Mouse (Mus musculus) lung, postnatal 36 days (tissue): ENCODE results near the gene Ldlrad3.

Source experiments
- DNase-seq: peaks from one replicate; pipeline ENCODE4 v3.0.0; 2022; ENCODE audit warnings: mixed read lengths

Gene Ldlrad3

DNA sequence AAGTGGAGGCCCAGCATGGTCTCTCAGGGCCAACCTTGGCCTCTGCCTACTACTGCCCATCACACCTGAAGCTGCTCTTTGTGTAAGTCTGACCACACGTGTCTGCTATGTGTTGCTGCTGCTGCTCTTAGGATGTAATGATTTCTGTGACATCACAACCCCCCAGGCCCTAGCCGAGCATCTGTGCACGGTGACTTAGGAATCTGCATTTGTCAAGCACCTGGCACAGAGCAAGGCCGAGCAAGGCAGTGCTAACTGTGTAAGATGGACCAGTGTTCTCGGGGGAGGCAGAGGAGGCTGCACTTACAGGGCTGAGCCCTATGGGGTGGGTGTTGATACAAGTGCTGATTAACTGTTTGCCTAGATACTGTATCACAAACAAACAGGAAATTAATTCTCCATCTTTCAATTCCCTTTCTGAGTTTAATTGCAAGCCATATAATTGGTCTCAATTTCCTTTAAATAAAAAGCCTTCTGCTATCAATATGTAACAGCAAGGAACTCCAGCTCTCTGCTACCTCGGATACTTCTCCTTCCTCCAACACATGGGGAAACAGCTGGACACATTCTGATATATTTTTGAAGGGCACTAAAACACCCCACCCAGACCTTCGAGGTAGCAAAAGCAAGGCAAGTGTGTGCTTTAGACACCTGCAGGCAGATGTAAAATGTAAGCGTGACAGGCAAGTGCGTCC, 152.2 kb downstream of the Ldlrad3 start:
- no peak for DNase-seq

- no peak for DNase-seq
Measured at GRCm38 (mm10) chr2:102032713-102033343, 153.4 kb downstream of the Ldlrad3 start.

DNA sequence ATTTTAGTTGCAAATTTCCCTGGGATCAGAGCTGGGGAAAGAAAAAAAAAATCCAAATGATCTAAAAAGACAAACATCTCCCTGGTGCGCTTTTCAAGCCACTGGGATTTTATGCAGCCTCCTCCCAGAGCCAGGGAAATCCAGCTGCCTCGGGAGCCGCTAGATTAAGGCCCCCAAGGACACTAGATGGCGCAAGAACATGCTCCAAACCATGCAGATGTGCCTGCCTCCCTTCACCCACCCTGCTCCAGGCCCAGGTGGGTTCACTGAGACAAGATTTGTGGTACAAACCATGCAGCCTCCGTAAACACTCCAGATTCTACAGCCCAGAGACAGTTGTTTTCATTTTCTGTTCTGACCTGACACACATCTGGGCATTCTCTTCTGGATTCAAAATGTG, 155.5 kb downstream of the Ldlrad3 start:
- DNase-seq, result peak; percentile 77

DNA sequence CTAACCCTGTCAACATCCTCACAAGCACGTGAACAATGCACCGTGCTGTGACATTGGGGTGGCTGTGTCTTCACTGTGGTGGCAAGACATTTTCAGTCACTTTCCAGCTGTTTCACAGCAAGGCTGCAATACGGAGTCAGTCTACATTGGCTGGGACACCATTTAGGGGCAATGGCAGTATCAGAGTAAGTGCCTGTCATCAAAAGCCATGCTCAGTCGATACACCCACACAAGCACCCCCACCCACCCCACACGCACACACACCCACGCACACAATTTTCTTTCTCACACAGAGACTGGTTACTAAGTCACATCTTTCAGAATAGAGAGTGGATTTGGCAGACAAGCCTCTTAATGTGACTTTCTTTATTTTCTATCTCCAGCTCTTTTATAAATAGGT, 156.0 kb downstream of the Ldlrad3 start:
- no peak for DNase-seq

DNA sequence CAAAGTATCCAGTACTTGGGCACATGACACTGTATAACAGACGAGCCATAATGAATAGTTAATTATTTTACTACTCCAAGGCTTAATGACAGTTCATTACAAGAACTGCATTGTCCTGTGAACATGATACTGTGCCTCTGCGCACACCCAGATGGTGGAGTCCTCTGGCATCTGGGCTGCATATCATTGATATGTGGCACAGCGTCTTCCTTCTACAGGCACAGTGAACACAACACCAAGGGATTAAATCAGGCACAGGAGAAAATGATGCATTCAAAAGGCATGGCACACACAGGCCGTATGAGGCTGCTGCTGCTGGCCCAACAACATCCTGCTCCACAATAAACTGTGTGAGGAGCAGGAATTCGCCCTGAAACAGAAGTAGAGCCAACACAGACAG, 156.5 kb downstream of the Ldlrad3 start:
- no peak for DNase-seq

DNA sequence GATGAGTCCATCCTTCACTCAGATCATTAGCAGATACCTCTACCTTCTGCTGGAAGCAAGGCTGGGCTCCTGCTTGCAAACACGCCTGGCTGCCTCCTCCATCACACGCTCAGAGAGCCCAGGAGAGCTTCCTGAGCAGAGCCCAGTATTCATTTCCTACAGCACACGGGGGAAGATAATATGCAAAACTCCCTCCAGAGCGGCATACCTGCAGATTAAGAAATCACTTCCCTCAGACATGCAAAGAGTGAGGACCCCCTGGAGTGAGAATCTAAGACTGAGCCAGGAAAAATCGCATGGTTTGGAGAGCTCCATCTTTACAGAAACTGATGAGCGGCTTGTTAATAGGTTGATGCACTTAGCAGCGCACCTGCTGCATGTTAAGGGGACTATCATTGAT, 158.9 kb downstream of the Ldlrad3 start:
- no peak for DNase-seq

- no peak for DNase-seq
Measured at GRCm38 (mm10) chr2:102026156-102026555, 160.0 kb downstream of the Ldlrad3 start.

DNA sequence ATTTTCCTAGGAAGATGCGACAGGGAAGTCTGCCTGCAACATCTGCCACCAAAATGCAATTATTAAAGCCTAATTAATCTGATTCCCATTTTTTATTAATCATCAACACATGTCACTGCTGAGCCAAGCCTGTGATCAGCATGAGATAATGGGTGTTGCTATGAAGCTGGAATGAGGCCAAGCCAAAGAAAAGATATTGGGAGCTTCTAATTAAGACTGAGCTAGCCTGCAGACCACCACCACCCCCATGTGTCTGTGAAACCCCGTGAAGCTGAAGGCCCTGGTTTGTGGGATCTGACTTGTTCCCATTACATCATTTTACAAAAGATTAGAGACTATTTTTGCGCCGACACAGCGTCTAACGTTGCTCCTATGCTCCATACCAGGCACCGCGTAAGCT, 161.7 kb downstream of the Ldlrad3 start:
- DNase-seq, result no peak

DNA sequence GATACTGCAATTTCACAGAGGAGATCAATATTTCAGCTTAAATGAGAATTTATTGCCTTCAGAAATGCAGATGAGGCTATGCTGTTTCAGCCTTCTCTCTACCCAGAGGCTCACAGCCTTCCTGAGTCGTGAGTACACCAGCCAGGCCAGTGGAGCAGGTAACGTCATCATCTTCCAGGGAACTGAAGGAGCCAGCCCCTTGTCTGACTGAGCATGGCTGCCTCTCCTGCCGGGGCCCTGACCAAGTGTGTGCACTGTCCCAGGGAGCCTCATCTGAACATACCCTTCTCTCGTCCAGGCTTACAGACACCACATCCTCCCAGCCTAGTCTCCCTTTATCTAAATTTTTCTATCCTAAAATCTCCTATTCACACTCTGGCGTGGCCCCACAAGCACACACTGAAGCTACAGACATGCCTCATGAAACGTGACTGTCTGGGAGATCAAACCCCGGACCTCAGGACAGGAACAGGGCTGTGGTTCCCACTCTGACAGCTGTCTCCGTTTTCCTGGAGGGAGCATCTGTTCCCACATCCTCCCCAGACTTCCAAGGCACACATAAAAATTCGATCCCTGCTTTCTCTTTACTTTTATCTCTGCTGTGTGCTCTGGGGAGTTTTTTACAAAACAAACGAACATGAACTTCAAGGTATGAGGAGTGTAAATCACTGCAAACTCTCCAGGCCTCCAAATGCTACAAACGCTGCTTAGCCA, 164.7 kb downstream of the Ldlrad3 start:
- DNase-seq, result peak; percentile 7

GRCm38 (mm10) chr2:102020546-102020945, 165.6 kb downstream of the Ldlrad3 start:
- DNase-seq, result no peak

DNA sequence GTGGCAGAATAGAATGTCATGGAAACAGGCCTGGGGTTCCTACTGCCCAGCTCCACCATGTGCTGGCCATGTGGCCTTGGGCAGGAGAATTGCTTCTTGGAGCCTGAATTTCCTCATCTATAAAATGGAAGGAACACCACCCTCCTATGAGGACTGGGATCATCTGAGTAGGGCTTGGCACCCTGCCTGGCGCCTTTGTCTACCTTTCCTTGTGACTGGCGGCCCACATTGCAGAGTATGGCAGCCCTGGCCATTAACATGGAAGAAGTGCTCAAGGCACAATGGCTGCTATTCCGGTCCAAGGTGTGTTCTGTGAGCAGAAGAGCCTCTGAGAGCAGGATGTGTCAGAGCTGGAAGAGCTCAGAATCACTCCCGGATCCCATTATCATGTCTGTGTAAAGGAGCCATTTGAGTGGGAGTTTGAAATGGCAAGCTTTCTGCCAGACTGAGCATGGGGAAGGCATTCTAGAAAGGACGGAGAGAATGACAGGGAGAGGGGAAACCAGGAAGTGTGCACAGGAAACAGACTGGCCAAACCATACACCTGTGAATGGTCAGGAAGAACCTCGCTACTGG, 171.6 kb downstream of the Ldlrad3 start:
- DNase-seq, result no peak

DNA sequence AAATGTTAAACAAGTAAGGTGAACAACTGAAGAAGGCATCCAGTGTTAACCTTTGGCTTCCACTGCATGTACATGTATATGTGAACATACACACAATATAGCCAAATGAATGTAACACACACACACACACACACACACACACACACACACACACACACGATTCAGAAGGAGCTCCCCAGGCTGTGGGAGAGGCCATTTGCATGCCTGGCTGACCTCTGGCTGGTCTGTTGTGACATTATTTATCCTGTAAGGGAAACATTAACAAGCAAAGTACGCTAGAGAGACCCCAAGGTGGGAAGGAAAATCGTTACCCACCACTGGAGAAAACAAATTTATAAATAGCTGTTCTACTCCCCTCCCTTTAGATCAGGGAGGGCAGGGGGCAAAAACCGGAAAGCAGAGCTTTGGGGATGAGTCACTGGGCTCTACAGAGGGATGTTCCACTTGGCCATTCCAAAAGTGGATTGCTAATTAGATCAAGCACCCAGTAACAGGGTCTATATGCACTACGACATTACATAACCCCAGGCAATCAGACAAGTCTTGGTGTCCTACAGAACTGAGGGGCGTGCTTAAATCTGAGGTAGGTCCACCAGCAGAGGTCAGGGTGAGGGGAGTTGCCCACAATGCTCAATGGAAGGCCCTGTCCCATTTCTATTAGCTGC, 174.7 kb downstream of the Ldlrad3 start:
- no peak for DNase-seq

DNA sequence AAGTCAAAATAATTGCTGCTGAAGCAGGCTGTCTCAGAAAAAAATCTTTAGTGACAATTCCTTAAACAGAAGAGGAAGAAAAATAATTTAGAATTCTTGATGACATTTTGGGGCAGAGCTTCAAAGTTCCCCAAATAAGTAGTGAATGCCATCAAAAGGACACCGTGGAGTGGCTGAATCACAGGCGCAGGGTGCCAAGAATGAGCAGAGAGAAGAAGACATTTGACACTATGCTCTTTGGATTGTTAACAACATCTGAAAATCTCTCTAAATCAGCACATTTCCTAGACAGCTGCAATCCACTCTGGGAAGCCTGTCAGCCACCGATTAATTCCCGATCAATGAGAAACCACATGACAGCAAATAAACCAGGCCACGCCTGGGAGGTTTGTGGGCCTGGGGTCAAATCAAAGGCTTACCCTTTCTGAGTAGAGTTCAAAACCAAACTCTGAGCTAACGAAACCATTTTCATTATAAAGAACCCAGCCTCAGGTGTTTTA, 176.4 kb downstream of the Ldlrad3 start:
- DNase-seq, result peak; percentile 49

DNA sequence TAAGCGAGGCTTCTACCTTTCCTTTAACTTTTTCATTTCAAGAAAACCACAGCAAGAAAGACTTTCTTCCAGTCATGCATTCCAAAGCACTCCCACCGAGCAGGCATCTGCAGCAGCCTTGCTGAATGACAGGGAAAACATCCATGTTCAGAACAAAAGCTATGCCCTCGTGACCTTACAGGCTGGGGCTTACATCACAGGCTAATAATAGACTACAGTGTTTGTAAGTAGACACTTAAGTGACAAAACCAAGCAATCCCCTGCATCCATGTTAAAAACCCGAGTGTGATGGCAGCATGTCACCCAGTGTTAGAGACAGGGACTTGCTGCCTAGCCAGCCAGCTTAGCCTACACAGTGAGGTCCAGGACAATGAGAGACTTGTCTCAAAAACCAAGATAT, 180.0 kb downstream of the Ldlrad3 start:
- DNase-seq, result peak; percentile 59

DNA sequence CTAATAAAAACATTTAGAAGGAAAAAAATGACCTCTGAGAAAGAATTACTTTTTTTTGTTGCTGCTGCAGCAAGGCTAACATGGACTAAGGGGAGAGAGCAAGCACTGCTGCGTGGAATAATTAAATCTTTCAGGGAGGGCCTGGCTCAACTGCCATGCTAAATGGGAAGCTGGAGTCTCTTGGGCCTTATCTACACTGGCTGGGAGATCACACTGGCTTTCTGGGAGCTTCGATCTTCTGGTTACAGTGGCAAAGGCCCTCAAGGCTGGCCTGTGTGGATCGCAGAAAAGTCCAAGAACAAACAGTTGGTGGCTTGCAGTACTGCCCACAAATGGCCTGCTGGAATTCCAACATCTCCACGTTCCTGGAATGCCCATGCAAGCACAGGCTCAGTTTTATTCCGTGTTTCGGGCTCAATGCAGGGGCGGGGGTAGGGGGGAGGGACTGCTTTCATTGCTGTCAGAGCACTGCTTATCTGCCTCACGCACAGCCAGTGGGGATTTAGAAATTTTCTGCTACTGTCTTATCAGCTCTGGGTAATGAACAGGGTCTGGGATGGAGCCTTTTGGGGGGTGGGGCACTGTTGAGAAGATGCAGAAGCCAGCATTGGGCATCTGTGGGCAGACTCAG, 180.7 kb downstream of the Ldlrad3 start:
- no peak for DNase-seq

GRCm38 (mm10) chr2:102003776-102004264, 182.4 kb downstream of the Ldlrad3 start:
- DNase-seq, result no peak

DNA sequence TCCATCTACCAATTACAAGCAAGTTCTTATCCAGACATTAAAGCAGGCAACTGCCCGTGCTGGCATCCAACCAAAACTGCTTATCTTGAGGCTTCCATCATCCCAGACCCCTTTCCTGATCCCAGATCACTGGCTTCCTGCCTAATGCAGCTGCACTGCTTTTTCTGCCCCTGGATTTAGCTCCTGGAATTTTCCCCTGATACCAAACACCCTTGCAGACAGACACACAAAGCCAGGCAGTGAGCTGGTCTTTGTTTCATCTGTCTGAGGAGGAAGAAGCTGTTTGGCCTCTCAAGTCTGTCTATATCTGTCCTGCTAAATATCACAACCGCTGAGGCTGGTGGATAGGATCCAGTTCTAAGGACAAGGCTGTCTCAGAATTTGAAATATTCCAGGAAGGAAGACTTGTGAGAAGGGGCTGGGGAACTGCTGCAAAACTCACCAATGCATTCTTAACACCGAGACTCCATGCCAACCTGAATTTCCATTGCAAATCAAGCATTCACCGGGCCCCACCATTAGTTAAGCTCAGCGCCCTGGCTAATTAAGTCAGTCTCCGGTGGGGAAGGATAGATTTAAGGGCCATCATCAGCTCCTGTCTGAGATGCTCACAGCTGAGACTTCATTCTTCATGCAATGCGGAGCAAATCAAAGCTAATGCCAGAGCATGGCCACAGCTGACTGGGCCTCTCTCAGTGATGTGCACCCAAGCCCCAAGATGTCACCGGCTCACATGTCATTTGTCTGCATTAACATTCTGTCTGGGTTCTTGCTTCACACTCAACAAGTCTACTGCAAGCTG, 183.0 kb downstream of the Ldlrad3 start:
- DNase-seq, result no peak

DNA sequence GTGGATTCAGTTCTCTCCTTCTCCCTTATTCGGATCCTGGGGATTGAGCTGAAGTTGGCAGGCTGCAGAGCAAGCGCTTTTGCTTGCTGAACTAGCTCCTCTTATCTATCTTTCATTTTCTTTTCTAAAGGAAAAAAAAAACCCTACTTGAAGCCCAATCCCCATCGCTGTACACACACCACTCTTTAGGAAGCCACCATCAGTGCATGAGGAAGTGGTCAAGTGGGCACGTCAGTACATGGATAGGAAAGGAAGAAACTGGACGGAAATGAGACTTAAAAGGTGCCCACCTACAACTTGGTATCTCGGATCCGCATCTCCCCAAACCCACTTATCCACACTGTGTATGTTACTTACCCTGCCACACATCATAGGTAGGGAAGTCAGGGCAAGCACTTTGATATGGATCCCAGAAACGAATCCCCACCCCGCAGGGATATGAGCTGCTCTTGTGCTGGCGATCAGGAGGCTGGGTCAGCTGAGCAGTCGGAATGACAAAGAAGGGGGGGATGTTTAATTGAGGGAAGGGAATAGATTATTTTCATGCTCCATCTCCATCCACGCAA, 183.7 kb downstream of the Ldlrad3 start:
- no peak for DNase-seq

DNA sequence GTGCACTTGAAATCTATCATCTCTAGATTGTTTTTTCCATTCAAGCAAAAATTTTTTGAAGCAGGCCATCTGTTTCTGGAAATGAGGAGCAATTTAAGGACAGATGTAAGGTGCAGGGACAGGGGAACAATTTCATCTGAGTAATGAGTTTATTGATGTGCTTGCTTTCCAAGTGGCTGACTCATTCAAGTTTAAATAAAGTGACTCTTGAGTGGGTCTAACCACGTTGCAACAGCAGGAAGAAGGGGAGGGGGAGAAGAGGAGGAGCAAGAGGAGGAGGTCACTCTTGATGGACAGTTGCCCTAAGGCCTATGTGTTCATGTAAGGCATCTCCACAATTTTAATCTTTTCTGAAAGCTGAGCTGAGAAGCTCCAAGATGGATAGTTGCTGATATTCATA, 184.5 kb downstream of the Ldlrad3 start:
- peak; percentile 74 for DNase-seq

DNA sequence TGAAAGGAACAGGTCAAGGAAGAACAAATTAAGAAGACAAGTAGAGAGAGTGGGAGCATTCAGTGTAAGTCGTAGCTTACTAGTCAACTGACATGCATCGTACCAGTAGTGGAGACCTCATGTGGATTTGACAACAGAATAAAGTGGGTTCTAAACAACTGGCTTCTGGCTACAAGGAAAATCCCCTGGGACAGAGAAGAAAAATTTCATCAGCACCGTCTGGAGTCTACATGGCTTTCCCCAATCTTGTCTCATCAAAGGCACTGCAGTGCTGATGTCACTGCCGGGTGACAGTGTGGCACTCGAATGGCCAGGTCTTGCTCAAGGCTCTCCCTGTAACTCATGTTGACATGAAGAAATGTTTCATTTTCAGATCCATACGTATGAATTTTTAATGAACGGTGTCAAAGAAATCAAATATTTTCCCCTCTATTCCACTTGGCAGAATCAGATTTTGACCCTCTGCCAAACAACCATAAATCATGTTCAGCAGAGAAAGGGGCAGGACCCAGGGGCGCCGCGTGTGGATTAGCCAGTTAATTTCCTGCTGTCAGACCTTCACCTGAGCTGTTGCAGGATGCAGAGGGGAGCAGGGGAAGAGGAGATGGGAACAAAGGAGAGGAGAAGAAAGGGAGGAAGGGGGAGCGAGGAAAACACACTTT, 187.1 kb downstream of the Ldlrad3 start:
- no peak for DNase-seq

GRCm38 (mm10) chr2:101997013-101997412, 189.2 kb downstream of the Ldlrad3 start:
- DNase-seq, result no peak
